Mouse (Mus musculus) frontal cortex, postnatal 14 days (tissue): ENCODE results near the gene Ear6.

ENCODE experiments used
- DNase-seq, 2 experiments: peaks; one replicate each; pipeline ENCODE4 v3.0.0; 2022; ENCODE audit warnings: low spot score in 2 of 2

The Ear6 gene

DNA sequence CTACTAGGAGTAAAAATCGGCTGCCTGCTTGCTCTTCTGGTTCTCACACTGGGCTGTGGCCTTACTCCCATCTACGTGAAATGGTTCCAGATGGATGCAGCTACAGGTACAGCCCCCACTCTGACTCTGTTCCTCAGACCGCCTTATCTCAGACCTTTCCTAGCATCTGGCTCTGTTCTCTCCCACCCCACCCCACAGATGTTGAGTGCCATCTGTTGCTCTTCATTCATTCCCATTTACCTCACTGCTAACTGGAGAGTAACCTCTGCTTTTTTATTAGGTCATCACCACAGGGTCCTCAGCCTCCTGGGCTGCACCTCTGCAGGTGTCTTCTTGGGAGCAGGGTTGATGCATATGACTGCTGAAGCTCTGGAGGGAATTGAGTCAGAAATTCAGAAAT is 40.3 kb downstream of the Ear6 start:
- no peak for DNase-seq

- no peak for DNase-seq
Observed at GRCm38 (mm10) chr14:51895071-51895470, 41.6 kb downstream of the Ear6 start.

DNA sequence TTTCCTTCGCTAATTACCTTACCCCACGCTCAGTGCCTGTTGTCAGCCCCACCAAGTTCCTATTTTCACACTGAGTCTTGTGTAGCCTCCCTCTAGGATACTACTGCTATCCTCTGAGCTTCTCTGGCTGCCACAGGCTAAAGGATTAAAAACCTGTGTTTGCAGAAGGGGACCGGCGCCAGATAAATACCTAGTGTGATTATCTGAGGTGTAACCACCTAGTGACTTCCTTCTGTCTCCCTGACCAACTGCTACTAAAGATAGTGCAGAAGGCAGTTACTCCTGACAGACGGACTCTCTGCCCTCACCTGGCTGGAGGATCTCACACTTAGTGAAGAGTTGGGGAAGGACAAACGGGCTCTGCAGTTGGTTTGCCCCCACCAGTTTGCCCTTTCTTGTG is 42.5 kb downstream of the Ear6 start:
- no peak for DNase-seq

- no peak for DNase-seq
Observed at GRCm38 (mm10) chr14:51896539-51897170, 43.2 kb downstream of the Ear6 start.

DNA sequence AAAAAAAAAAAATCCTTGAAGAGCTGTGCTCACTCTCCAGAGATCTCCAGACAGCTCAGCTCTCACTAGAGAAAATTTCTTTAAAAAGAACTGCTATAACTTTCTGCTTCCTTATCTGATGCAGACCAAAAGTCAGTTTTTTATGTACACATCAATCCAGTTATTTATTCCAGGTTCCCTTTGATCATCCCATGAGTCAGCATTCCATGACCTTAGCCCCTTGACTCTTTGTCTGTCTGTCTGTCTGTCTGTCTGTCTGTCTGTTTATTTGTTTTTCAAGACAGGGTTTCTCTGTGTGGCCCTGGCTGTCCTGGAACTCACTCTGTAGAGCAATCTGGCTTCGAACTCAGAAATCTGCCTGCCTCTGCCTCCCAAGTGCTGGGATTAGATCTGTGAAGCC is 45.9 kb downstream of the Ear6 start:
- DNase-seq: no peak

- peak; percentile 31 to 65 for DNase-seq
Observed at GRCm38 (mm10) chr14:51902806-51903710, 49.6 kb downstream of the Ear6 start.

GRCm38 (mm10) chr14:51903782-51904181 is 50.3 kb downstream of the Ear6 start:
- no peak for DNase-seq
